Mouse (Mus musculus) olfactory bulb, adult 2 months (tissue): ENCODE results near the gene Vwa3a. TPM values are rescaled to one million over a fixed set of nuclear protein-coding genes. Genes with fewer than 3 reads are reported as not detected.

Experiments
- H3K27ac ChIP-seq: fragments of 200-500 bp; 2 replicates; pipeline ENCODE4 v1.5.1; 2012; ENCODE audit warnings: low read depth, low read length; ENCODE audit not compliant: insufficient read depth
- H3K4me1 ChIP-seq: fragments of 200-500 bp; 2 replicates; pipeline ENCODE4 v1.6.1; 2012; ENCODE audit warnings: low read length; ENCODE audit not compliant: control insufficient read depth, insufficient read depth
- H3K4me3 ChIP-seq: fragments of 200-500 bp; 2 replicates; pipeline ENCODE4 v1.5.1; 2012; ENCODE audit warnings: mild to moderate bottlenecking, low read depth, low read length, moderate library complexity; ENCODE audit not compliant: insufficient read depth
- CTCF ChIP-seq: fragments of 200-500 bp; IDR thresholded peaks from 2 replicates; pipeline ENCODE4 v1.5.1; 2012; ENCODE audit warnings: low read depth, mild to moderate bottlenecking, low read length, moderate library complexity; ENCODE audit not compliant: insufficient read depth
- POLR2A ChIP-seq: fragments of 200-500 bp; IDR thresholded peaks from 2 replicates; pipeline ENCODE4 v1.6.1; 2012; ENCODE audit warnings: mild to moderate bottlenecking, low read depth, low read length, moderate library complexity; ENCODE audit not compliant: insufficient read depth
- WGBS: fragments of 180-500 bp; shearing (Covaris S2); methylation state at CpG from one replicate; pipeline ENCODE4 v1.1.7; 2018; 5-methylcytosine and 5-hydroxymethylcytosine counted together
- polyA plus RNA-seq: library from polyadenylated mRNA; stranded (reverse); fragments of >200 nt; gene quantifications from 2 replicates; pipeline ENCODE4 v1.2.4, GENCODE M21; 2012; ENCODE audit warnings: low replicate concordance; ENCODE audit not compliant: missing spikeins, insufficient read depth, insufficient read length

The Vwa3a gene
- polyA plus RNA-seq, 1 experiment: not detected

DNA sequence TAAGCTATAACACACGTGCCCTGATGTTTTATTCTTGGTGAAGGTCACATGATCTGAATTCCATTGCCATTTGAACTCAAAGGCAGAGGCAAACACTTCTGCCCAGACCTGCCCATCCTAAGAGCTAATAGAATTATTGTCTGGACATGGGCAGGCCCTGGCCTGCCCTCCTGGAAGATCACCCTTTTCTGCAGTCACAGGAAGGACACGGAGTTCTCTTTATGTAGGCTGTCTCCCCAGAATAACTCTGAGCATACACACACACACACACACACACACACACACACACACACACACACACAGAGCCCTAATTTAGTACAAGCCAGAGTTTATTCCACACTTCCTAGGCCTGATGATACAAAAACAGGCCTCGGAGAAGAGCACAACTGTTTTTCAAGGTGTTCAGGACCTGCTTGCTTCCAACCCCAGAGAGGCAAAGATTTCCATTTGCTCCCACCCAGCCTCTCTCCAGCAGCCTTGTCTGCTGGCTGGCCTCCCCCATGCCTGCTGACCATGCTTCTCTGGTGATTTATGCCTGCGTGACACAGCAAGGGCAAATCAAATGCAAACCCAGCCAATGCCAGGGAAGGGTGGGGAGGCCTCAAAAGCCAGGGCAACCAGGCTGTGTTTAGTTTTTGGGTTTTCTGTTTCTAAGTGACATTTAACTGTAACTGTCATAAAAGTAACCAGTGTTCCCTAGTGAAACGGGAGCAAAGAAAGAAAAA lies 99.5 kb downstream of the Vwa3a start:
- Histone ChIP-seq H3K27ac (no peak overlapping the region), H3K4me1 (peaks cover 5% of the 10 kb centered on the region; the same call in 1 of the 2 replicates), H3K4me3 (no peak overlapping the region)
- 61% methylated on average over 5 of the region's 5 CpGs for WGBS
- TF ChIP-seq POLR2A (no peak), CTCF (no peak)

DNA sequence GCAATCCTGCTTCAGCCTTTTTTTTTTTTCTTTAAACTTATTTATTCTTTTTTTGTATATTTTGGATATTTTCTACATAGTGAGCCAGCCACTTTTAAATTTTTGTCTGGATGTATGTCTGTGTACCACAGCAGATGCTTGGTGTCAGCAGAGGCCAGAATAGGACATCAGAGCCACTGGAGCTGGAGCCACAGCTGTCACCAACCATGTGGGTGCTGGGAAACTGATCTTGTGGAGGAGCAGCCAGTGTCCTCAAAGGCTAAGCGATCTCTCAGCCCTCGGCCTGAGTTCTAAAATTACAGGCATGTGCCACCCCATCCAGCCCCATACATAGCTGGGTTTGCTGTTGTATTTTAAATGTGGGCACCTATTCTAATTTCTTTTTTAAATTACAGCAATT lies 100.7 kb downstream of the Vwa3a start:
- TF ChIP-seq POLR2A: no peak
- TF ChIP-seq CTCF: no peak
- WGBS: 85% methylated on average over 2 of the region's 2 CpGs

DNA sequence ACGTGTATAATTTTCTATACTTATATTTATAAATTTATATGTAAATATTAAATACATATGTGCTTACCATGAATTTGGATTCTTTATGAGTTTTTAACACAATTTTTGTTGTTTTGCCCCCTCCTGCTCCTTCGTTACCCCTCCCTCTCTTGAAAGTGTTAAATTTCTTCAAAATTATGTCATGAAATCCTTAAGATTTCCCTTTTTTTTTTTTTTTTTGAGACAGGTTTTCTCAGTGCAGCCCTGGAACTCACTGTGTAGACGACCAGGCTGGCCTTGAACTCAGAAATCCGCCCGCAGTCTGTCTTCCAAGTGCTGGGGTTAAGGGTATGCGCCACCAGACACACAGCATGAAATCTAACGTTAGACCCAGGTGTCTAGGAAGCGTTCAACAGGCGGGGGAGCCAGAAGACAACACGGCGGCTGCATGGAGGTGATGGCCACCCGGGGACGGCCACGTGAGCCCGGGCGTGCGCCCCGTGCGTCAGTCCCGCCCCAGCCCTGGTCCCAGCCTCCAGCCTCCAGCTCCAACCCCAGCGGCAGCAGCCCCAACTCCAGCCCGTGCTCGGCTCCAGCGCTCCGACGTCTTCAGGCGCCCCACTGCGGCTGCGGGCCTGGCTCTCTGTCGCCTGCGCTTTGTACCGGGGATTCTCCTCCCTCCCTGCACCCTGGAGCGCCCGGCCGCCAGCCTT lies 103.4 kb downstream of the Vwa3a start, which contains the start of gene Eef2k:
Gene Eef2k (plus strand): TSS at position 487 of the 692 bp plus-strand sequence.
- WGBS: 3% methylated on average over 35 of the region's 35 CpGs
- TF ChIP-seq CTCF: 0 out of 2 replicates have a peak, but pooled peaks have one; percentile 29
- TF ChIP-seq POLR2A: no peak

More for the DNA sequence above, 100.7 kb downstream of the Vwa3a start:
- H3K4me1 ChIP-seq: peaks cover 16% of the 10 kb centered on the region
- no peak overlapping the region for H3K4me3 ChIP-seq
- H3K27ac ChIP-seq: no peak overlapping the region

DNA sequence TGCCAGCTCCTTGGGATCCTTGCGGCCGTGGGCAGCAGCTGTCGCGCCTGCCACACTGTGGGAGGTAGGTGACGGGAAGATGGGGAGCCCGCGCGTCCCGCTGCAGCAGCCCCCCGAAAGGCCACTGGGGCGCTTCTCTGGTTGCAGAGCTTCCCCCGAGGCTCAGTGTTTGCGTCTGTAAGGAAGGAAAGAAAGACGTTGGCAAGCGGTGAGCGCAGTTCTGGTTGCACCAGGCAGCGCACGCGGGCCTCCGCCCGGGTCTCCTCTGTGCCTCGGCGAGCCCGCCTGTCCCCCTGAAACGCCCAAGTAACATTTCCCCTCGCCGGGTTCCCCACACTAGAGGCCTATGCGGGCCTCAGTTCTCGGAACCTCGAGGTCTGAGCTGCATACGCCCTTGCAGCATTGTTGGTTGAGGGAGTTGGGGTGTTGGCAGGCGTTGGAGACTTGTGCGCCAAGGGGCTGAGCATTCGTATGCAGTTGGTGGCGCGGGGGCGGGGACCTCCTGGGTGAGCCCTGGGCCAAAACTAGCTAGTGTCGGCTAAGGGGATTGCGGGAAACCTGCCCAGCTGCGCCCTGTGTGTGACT lies 104.0 kb downstream of the Vwa3a start:
- TF ChIP-seq POLR2A (no peak), CTCF (no peak)
- H3K27ac ChIP-seq: peak overlapping the region; percentile 96
- H3K4me3 ChIP-seq: peak overlapping the region; percentile 83
- H3K4me1 ChIP-seq: peaks cover 21% of the 10 kb centered on the region
- WGBS: under 1% methylated on average over 40 of the region's 40 CpGs

More for the DNA sequence above, 103.4 kb downstream of the Vwa3a start, which contains the start of gene Eef2k:
- Histone ChIP-seq H3K4me3 (peak within 1 kb of the TSS; percentile 83), H3K27ac (peak within 1 kb of the TSS; percentile 96), H3K4me1 (peaks cover 21% of the 10 kb centered on the region)

DNA sequence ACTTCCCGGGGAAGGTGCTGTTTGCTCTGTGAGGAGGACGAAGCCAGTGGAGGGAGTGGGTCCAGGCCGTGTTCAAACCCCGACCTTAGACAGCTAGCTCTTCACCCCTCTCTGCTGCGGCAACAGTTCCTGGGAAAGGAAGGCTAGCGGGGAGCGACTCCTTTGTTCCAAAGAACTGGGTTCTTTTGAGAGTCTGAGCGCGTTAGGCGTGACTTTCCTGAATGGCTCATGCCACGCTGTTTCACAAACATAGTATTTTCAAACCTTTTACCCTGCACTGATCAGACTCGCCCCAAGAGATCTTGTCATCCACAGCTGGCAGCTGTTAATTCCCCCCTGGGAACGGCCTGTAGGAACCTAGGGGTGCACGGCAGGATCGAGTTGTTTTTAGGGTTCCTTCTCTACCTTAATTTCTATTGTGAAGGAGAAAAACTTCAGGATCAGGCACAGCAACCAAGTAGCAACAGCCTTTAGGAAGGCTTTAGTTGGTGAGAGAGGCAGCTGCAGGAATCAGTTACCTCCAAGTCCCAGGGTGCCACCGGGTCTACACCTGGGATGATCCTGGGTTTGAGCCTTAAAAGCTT lies 104.8 kb downstream of the Vwa3a start:
- peak overlapping the region; percentile 96; the same call in 1 of the 2 replicates for H3K27ac ChIP-seq
- TF ChIP-seq CTCF: no peak
- TF ChIP-seq POLR2A: no peak

DNA sequence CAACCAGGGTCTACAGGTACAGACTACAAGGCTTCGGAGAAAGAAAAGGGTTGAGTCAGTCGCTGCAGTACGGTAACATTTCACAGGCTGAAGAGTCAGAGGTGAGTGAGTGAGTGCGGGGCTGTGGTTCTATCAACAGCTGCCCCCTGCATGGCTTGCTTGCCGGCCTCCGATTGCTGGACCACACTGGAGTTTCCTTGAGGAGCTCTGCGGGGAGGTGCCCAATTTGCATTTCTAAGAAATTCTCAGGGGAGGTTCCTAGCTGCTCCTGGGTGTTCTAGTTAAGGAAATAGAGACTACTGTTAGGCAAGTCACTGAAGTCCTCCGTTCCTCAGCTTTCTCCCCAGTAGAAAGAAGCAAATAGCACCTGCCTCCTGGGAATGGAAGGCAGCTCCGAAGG lies 105.6 kb downstream of the Vwa3a start:
- TF ChIP-seq CTCF: no peak
- no peak for TF ChIP-seq POLR2A
- Histone ChIP-seq H3K27ac (no peak overlapping the region), H3K4me1 (peaks cover 18% of the 10 kb centered on the region), H3K4me3 (peak overlapping the region; percentile 83; the same call in 1 of the 2 replicates)
- WGBS: 40% methylated on average over 9 of the region's 9 CpGs

More for the DNA sequence above, 104.8 kb downstream of the Vwa3a start:
- WGBS: 7% methylated on average over 16 of the region's 16 CpGs
- Histone ChIP-seq H3K4me1 (peaks cover 18% of the 10 kb centered on the region), H3K4me3 (peak overlapping the region; percentile 83)

DNA sequence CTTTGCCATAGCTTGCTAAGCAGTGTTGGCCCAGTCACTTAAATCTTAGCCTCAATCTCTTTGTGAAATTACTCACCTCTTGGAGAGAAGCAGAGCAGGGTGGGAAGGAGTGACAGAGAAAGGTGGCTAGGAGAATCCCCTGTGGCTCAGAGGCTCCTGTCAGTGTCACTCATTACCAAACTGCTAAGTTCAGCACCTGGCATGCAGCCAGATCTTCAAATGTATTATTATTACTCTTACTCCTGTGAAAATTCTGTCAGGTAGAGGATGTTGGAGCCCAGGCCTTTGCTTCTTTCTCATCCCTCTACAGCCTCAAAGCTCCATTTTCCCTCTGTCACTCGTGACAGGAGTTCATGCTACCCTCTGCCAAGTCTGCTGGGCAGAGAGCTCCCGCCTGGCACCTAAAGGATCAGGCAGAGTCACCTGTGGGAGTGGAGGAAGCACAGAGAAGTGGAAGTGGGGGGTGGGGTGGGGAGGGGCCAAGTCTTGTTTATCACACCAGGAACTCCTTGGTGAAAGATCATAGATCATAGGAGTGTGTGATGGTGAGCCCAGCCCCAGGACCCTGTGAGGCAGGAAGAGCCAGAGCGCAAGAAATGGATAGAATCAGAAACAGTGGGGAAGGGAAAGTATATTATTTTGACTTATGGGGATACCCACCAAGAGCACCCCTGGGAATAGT lies 109.9 kb downstream of the Vwa3a start:
- Histone ChIP-seq H3K4me3 (no peak overlapping the region), H3K4me1 (peaks cover 33% of the 10 kb centered on the region), H3K27ac (no peak overlapping the region)
- 88% methylated on average over 3 of the region's 3 CpGs for WGBS
- TF ChIP-seq CTCF: no peak
- TF ChIP-seq POLR2A: no peak

DNA sequence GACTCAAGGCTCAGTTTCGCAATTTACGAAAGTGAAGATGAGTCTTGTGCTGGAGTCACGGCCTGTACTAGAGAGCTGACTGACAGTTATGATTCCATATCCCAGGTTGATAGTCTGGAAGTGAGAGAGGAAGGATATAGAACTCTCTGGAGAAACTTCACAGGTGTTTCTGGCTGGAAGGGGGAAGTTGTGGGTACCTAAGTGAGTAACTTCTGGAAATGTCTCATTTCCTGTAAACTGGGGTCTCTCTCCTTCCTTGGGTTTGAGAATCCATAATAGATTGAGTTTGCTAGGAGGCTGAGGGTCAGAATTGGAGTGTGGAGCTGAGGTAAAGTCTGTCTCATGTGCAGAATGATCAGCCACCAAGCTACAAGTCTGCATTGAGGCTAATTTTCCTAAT lies 111.0 kb downstream of the Vwa3a start:
- over 99% methylated on average over 3 of the region's 3 CpGs for WGBS
- Histone ChIP-seq H3K4me1 (peaks cover 22% of the 10 kb centered on the region), H3K4me3 (no peak overlapping the region), H3K27ac (no peak overlapping the region)
- no peak for TF ChIP-seq CTCF
- TF ChIP-seq POLR2A: no peak

Other genes starting within 250 kb of the Vwa3a start
- gene Uqcrc2, start 104.1 kb upstream of the Vwa3a start, polyA plus RNA-seq: 368 TPM in 1 of 2 replicates, not detected in the other
- not detected in 2 replicates for gene Pdzd9, start 69.0 kb upstream of the Vwa3a start, polyA plus RNA-seq
- not detected in 2 replicates for gene Mosmo, start 61.7 kb upstream of the Vwa3a start, polyA plus RNA-seq
- gene Gm5737, start 73.0 kb downstream of the Vwa3a start, polyA plus RNA-seq: not detected in 2 replicates
- gene Eef2k, start 103.5 kb downstream of the Vwa3a start, polyA plus RNA-seq: not detected in 2 replicates
- gene Polr3e, start 178.4 kb downstream of the Vwa3a start, polyA plus RNA-seq: not detected in 2 replicates
- gene Cdr2, start 243.0 kb downstream of the Vwa3a start, polyA plus RNA-seq: not detected in 2 replicates
- gene Mfsd13b, start 243.2 kb downstream of the Vwa3a start, polyA plus RNA-seq: not detected in 2 replicates